Mouse (Mus musculus) adrenal gland, adult 8-10 months (tissue): ENCODE data around the gene Gon7. TPM values are rescaled to one million over a fixed set of nuclear protein-coding genes. Genes with fewer than 3 reads are reported as not detected.

Source experiments
- DNase-seq: peaks from one replicate; pipeline ENCODE4 v3.0.0; 2022
- total RNA-seq, 4 experiments: library from RNA; stranded (reverse); gene quantifications; 2 replicates each; pipeline ENCODE4 v1.2.4; 2022

Gon7 gene
- total RNA-seq, 4 experiments from 2014 or later = 12.1 to 16.5 (median 14.6) TPM

DNA sequence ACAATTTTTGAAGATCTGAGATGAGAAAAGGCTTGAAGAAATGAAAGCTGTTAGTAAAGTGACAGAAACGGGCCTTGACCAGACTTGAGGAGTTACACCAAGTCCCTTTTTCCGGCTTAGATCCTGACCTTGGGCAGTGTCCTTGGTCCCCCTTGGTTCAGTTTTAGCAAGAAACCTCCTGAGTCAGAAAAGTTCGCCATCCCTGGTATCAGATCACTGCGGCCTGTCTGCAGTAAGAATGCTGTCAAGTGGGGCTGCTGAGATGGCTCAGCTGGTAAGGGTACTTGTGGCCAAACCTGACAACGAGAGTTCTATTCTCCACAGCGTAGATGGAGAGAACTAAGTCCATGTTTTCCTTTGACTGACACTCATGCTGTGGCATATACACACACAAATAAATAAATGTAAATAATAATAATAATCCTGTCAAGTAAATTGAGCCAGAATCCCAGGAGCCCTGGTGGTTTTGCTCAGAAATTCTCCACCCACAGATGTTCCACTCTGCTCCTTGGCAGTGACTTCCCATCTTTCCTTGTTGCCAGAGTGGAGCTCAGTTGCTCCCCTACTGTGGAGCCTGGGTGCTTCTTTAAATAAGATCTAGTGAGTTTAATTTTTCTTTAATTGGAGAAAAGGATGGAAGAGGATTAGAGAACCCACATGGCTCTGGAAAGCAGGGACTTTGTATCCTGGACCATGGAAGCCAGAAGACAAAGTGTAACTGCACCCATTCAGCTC, 51.5 kb downstream of the Gon7 start:
- DNase-seq = no peak

DNA sequence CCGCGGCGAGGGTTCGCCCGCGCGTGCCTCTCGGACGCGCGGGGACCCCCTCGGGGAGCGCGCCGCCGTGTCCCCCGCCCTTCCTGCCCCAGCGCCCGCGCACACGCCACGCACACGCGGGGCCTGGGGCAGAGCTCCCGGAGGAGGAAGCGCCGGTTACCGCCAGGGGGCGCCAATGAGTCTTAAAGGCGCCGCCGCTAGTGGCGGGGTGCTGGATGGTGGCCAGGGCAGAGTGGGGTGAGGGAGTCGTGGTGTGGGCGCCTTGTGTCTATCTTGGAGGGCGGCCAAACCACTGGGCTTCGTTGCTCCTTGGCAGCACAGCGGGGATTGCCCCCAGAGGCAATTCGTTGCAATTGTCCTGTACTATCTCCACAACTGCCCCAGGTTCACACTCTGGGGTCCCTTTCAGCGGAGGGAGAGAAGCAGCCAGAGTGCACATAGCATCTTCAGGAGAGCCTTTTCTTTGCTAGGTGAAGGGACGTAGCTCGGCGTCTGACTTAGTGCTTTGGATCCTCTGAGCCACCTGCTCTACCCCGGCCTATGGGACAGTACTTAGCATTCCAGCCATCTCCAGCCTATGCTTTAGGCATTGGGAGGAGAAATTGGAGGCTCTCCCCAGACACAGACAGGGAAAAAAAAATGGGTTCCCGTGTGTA, 52.3 kb downstream of the Gon7 start:
- peak; percentile 74 for DNase-seq

DNA sequence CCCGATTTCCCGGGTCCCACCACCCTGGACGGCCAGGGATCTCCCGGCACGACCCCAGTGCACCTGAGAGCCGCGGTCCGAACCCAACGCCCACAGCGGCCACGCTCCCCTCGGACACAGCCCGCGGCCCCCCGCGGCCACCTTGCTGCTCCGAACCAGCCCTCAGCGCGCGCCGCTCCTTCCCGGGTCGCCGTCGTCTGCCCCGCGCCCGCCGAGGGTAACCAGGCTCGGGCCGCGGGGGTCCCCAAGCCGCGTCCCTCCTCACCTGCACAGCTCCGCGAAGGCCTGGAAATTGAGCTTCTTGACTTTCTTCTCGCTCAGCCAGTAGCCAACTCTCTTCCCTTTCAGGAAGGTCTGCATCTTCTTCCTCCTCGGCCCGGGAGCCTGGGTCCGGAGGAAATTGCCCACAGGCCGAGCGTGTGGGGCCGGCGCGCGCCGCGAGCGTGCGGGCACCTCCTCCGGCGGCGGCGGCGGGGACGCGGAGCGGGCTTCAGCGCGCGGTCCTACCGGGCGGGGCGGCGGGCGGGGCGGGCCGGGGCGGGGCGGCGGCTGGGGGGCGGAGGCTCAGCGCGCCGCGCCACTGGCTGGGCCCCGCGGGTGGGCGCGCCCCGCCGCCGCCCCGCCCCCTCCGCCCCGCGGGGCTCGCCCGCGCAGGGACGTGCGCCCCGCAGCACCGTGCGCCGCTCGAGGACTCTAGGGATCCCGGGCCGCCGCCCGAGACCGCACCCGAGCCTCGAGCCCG, 53.0 kb downstream of the Gon7 start, which contains the start of gene Itpk1:
TSS of gene Itpk1 (minus strand) at position 474 of the 742 bp plus-strand sequence.
- no peak for DNase-seq

DNA sequence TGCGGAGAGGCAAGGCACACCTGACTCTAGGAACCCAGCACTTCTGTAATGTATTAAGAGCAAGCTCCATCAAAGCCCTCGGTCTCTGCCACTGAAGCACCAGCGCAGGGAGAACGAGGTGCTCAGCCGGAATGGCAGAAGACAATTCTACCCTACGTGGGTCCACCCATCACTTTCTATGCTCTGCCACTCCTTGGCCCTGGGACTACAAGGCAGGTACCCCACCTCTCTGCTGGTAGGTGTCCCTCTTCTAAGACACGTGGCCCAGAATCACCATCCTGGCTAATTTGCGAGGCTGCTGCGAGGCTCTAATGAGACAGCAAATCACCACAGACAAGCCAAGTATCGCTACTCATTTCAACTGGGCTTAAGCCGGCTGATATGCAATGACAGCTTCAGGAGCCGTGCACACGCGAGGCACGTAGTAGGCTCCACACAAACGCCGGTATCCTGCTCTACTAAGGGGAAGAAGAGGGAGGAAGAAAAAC, 53.6 kb downstream of the Gon7 start:
- no peak for DNase-seq

DNA sequence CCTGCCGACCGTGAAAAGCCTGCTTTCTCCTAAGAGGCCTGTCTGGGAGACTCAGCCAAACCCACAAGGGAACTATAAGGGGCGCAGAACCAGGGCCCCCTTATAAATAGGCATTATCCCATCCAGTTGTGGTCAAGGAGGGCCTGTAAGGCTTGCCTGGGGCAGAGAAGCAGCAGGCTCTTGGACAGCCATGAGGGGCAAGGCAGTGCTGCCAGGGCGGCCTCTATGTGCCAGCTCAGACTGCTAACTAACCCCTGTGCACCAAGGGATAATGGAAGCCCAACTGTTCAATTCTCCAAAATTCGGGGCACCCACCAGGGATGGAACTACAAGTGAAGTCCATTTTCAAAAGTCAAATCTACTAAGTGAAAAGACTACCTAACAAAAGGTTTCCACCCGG, 54.2 kb downstream of the Gon7 start:
- no peak for DNase-seq

Other genes starting within 250 kb of the Gon7 start
- gene Chga, start 202.8 kb downstream of the Gon7 start, total RNA-seq = 1,000 to 10,000 TPM; 2,246 to 2,701 (median 2,550) TPM
- 100 to 1,000 TPM in 2 of 4 experiments, 10 to 100 TPM in 2; 49.2 to 139 (median 86.7) TPM for gene Itpk1, start 52.9 kb downstream of the Gon7 start, total RNA-seq
- 10 to 100 TPM in 3 of 4 experiments, 1 to 10 TPM in 1; 8.2 to 13.6 (median 11.5) TPM for gene Moap1, start 14.1 kb downstream of the Gon7 start, total RNA-seq
- 1 to 10 TPM; 7.2 to 8.8 (median 7.7) TPM for gene Tmem251, start 14.0 kb downstream of the Gon7 start, total RNA-seq
- not detected for gene Gm28051, start within 50 bp of the Gon7 start, total RNA-seq
- gene Ubr7, start 164 bp upstream of the Gon7 start, total RNA-seq = 10 to 100 TPM; 30.2 to 41.2 (median 36.3) TPM
- 1 to 10 TPM; 6.1 to 8.9 (median 7.5) TPM for gene Gm20604, start 869 bp upstream of the Gon7 start, total RNA-seq
- 10 to 100 TPM; 44.9 to 59.5 (median 54.3) TPM for gene Btbd7, start 120.7 kb upstream of the Gon7 start, total RNA-seq
- gene Cox8c, start 141.5 kb upstream of the Gon7 start, total RNA-seq = not detected
- gene Unc79, start 191.1 kb upstream of the Gon7 start, total RNA-seq = 1 to 10 TPM; 7.0 to 9.9 (median 8.6) TPM